Mouse (Mus musculus): ENCODE measurements at regions not wholly inside any gene's neighbourhood (a gene's known extent, or its start where the extent isn't known, plus 50 kb on each side); places are given as distances from the start of the nearest gene placed in this dataset.

DNA sequence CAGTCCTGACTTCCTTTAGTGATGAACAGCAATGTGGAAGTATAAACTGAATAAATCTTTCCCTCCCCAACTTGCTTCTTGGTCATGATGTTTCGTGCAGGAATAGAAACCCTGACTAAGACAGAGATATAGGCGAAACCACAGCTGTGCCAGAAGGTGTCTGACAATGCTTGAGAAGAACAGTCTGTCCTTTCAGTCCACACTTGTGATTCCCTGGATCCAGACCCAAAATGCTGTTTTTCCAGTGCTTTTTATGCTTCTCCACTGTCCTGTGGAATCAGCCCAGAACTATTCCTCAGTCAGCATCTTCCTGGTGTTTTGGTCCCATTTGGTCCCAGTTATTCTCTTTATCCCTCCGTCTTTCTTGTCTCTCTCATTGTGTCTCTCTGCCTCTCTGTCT is 723.6 kb downstream of the Adcyap1 start:
- TF ChIP-seq EP300 (IDR thresholded peaks at IDR 0.05; ENCODE audit: low read length): no peak
- TF ChIP-seq CTCF (conservative IDR thresholded peaks at IDR 0.05 in 1 of 2, IDR thresholded peaks at IDR 0.05 in 1 of 2; ENCODE audit: low read depth in 2 of 2, low read length in 2 of 2): no peak
- no peak for TF ChIP-seq NRF1 (IDR thresholded peaks at IDR 0.05; ENCODE audit: low read depth, low read length)
- TF ChIP-seq SIN3A (IDR thresholded peaks at IDR 0.05; ENCODE audit: low read length): no peak
- no peak for TF ChIP-seq POLR2A (IDR thresholded peaks at IDR 0.05; ENCODE audit: low read depth, low read length)
- no peak for TF ChIP-seq JUND (conservative IDR thresholded peaks at IDR 0.05; ENCODE audit: low read depth, low read length)
- no peak for TF ChIP-seq USF1 (IDR thresholded peaks at IDR 0.05; ENCODE audit: low read depth, low read length)
- TF ChIP-seq ZNF384 (IDR thresholded peaks at IDR 0.05; ENCODE audit: low read depth, low read length): no peak
- no peak for TF ChIP-seq RCOR1 (conservative IDR thresholded peaks at IDR 0.05; ENCODE audit: low read depth, low read length)
- TF ChIP-seq TCF12 (IDR thresholded peaks at IDR 0.05; ENCODE audit: low read depth, low read length): no peak
- no peak for TF ChIP-seq ELF1 (IDR thresholded peaks at IDR 0.05; ENCODE audit: low read depth, low read length)
- no peak for TF ChIP-seq KAT2A (IDR thresholded peaks at IDR 0.05; ENCODE audit: insufficient replicate concordance, low read length)
- no peak for TF ChIP-seq MAX (IDR thresholded peaks at IDR 0.05; ENCODE audit: low read length)
